Mouse (Mus musculus) bone marrow, adult 2 months (tissue): ENCODE measurements around the gene Parp8.

Experiments used
- CTCF ChIP-seq: fragments of 200-500 bp; IDR thresholded peaks from 2 replicates; pipeline ENCODE4 v1.5.1; 2011; ENCODE audit warnings: low read length, control low read depth; ENCODE audit not compliant: control insufficient read depth, insufficient read depth
- POLR2A ChIP-seq: fragments of 200-500 bp; IDR thresholded peaks from 2 replicates; pipeline ENCODE4 v1.6.1; 2011; ENCODE audit warnings: low read depth, mild to moderate bottlenecking, control low read depth, low read length, borderline replicate concordance; ENCODE audit not compliant: control insufficient read depth

DNA sequence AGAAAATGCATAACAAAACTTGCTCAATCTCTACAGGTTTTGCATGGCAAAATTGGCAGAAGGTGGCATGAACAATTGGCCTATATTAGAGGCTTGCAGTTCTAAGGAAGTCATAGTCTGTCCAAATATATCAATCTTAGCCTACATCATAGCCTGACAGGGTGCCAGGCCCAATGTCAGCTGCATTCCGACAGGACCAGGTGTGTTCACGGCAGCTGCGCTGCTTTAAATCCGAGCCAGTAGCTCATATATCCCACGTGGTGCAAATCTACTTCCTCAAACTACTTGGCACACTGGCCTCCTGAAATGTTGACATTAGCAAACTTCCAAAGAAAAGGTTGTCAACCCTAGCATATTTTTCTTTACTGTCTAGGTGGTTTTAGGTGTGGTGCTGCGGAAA is 6.2 kb upstream of the Parp8 start:
- TF ChIP-seq POLR2A = no peak
- TF ChIP-seq CTCF = no peak
